Mouse (Mus musculus): Measurements from ENCODE around the gene F8. TPM values are rescaled to one million over a fixed set of nuclear protein-coding genes. Genes with fewer than 3 reads are reported as not detected.
A peak's percentile ranks its signal among the peaks of the same experiment; 100 is the strongest.

The F8 gene
- 0.17 and 0.31 TPM in 2 replicates for polyA plus RNA-seq (2012; rRNA removed)

DNA sequence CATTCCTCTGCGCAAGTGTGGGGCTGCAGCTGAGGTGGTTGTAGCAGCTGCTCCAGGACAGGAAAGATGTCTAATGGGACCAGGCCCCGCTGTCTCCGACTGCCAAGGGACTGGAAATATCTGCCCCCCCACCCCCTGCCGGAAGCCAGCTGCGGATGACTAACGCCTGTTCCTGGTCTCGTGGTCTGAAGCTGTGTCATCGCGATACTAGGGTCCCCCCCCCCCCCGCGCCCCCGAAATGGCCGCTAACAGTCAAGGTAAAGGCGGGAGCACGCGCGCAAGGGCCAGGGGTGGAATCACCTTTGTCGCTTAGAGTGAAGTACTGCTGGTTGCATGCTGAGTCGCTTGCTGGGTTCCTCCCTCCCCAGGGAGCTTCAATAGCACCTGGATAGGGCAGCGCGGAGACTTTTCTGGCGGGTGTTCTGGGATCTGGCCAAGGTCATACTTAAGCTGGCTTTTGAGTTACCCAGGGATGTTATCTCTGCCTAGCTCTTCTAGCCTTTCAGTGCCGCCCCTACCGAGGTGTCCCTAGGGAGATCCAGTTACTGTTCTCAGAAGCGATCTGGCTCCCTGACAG is at the start of gene F8, which contains the start of gene Fundc2:
Gene F8 (minus strand): TSS at position 421 of the 577 bp plus-strand sequence.
Gene Fundc2 (plus strand): TSS at position 205 of the 577 bp plus-strand sequence.
- DNase-seq, result peak; percentile 74
- WGBS, result under 1% methylated on average over 25 of the region's 25 CpGs
- Histone ChIP-seq H3K36me3 (ENCODE audit: control insufficient read depth, insufficient read depth, low read length) (no peaks in the 10 kb centered on the region), H3K27me3 (ENCODE audit: control insufficient read depth, insufficient read depth, low read length) (no peaks in the 10 kb centered on the region), H3K27ac (ENCODE audit: control insufficient read depth, insufficient read depth, low read length) (peak within 1 kb of the TSS; percentile 63), H3K4me1 (replicated peaks; ENCODE audit: control insufficient read depth, insufficient read depth, low read length) (no peaks in the 10 kb centered on the region; the same call in 1 of the 2 replicates), H3K4me3 (ENCODE audit: control insufficient read depth, insufficient read depth, low read length) (peak within 1 kb of the TSS; percentile 72)
- TF ChIP-seq CTCF (IDR thresholded peaks at IDR 0.05; ENCODE audit: borderline replicate concordance, control insufficient read depth, extremely low read depth, insufficient read depth, low read length, poor library complexity) (no peak), POLR2A (IDR thresholded peaks at IDR 0.05; ENCODE audit: control insufficient read depth, extremely low read depth, insufficient read depth, low read length, poor library complexity) (peak; percentile 49; the same call in 1 of the 2 replicates)

- Histone ChIP-seq H3K36me3 (ENCODE audit: control insufficient read depth, insufficient read depth, low read length) (no peaks in the 10 kb centered on the region), H3K4me3 (ENCODE audit: control insufficient read depth, insufficient read depth, low read length) (peak within 1 kb of the TSS; percentile 97), H3K4me1 (replicated peaks; ENCODE audit: control insufficient read depth, insufficient read depth, low read length) (no peaks in the 10 kb centered on the region), H3K27ac (ENCODE audit: control insufficient read depth, insufficient read depth, low read length) (peak within 1 kb of the TSS; percentile 64; the same call in 1 of the 2 replicates), H3K27me3 (ENCODE audit: control insufficient read depth, insufficient read depth, low read length) (no peaks in the 10 kb centered on the region)
- peak; percentile 85 for DNase-seq
- WGBS, result under 1% methylated on average over 50 of the region's 52 CpGs
- TF ChIP-seq POLR2A (IDR thresholded peaks at IDR 0.05; ENCODE audit: control insufficient read depth, extremely low read depth, insufficient read depth, low read length, poor library complexity) (0 out of 2 replicates have a peak, but pooled peaks have one; percentile 41), CTCF (IDR thresholded peaks at IDR 0.05; ENCODE audit: borderline replicate concordance, control insufficient read depth, extremely low read depth, insufficient read depth, low read length, poor library complexity) (no peak)
These were observed 33.7 kb upstream of the F8 start, which contains the start of the genes Cmc4, Mtcp1 and Brcc3 for GRCm38 (mm10) chrX:75415936-75416785. Gene Cmc4, minus strand, starts transcription at chrX:75416584. Gene Mtcp1, minus strand, starts transcription at chrX:75416588. Gene Brcc3, plus strand, starts transcription at chrX:75416628.

GRCm38 (mm10) chrX:75409711-75410110 is 27.3 kb upstream of the F8 start:
- Histone ChIP-seq H3K27me3 (ENCODE audit: control insufficient read depth, insufficient read depth, low read length) (no peaks in the 10 kb centered on the region), H3K36me3 (ENCODE audit: control insufficient read depth, insufficient read depth, low read length) (no peaks in the 10 kb centered on the region), H3K27ac (ENCODE audit: control insufficient read depth, insufficient read depth, low read length) (no peak overlapping the region), H3K4me1 (replicated peaks; ENCODE audit: control insufficient read depth, insufficient read depth, low read length) (no peaks in the 10 kb centered on the region), H3K4me3 (ENCODE audit: control insufficient read depth, insufficient read depth, low read length) (no peak overlapping the region)
- 97% methylated on average over 1 of the region's 1 CpGs for WGBS
- TF ChIP-seq CTCF (IDR thresholded peaks at IDR 0.05; ENCODE audit: borderline replicate concordance, control insufficient read depth, extremely low read depth, insufficient read depth, low read length, poor library complexity) (no peak), POLR2A (IDR thresholded peaks at IDR 0.05; ENCODE audit: control insufficient read depth, extremely low read depth, insufficient read depth, low read length, poor library complexity) (no peak)
- DNase-seq, result no peak

GRCm38 (mm10) chrX:75403350-75403749 is 20.9 kb upstream of the F8 start:
- no peak overlapping the region for H3K4me3 ChIP-seq (ENCODE audit: control insufficient read depth, insufficient read depth, low read length)
- no peaks in the 10 kb centered on the region for H3K4me1 ChIP-seq (replicated peaks; ENCODE audit: control insufficient read depth, insufficient read depth, low read length)
- H3K27me3 ChIP-seq (ENCODE audit: control insufficient read depth, insufficient read depth, low read length), result no peaks in the 10 kb centered on the region
- DNase-seq, result no peak
- TF ChIP-seq POLR2A (IDR thresholded peaks at IDR 0.05; ENCODE audit: control insufficient read depth, extremely low read depth, insufficient read depth, low read length, poor library complexity) (no peak), CTCF (IDR thresholded peaks at IDR 0.05; ENCODE audit: borderline replicate concordance, control insufficient read depth, extremely low read depth, insufficient read depth, low read length, poor library complexity) (no peak)
- H3K27ac ChIP-seq (ENCODE audit: control insufficient read depth, insufficient read depth, low read length), result no peak overlapping the region
- no peaks in the 10 kb centered on the region for H3K36me3 ChIP-seq (ENCODE audit: control insufficient read depth, insufficient read depth, low read length)

DNA sequence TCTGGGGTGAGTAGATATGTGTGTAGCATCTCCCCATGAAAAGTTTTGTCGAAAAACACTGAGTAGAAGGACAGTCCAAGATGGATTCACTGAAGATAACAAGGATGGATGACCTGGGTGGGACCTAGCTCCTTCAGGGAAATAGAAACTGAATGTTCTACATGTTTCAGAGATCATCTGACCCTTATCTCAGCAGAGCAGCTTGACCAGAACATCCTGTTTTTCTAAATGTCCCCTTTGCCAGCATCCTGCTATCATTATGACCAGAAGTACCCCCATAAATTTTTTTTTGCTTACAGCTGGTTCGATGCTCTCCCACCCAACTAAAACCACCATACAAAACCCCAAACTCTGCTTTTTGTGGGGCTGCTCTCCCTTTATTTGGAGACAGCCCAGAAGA is 20.3 kb upstream of the F8 start:
- TF ChIP-seq CTCF (IDR thresholded peaks at IDR 0.05; ENCODE audit: borderline replicate concordance, control insufficient read depth, extremely low read depth, insufficient read depth, low read length, poor library complexity), result no peak
- no peak for TF ChIP-seq POLR2A (IDR thresholded peaks at IDR 0.05; ENCODE audit: control insufficient read depth, extremely low read depth, insufficient read depth, low read length, poor library complexity)
- no peak for DNase-seq
- Histone ChIP-seq H3K36me3 (ENCODE audit: control insufficient read depth, insufficient read depth, low read length) (no peaks in the 10 kb centered on the region), H3K4me1 (replicated peaks; ENCODE audit: control insufficient read depth, insufficient read depth, low read length) (no peaks in the 10 kb centered on the region), H3K27me3 (ENCODE audit: control insufficient read depth, insufficient read depth, low read length) (no peaks in the 10 kb centered on the region), H3K4me3 (ENCODE audit: control insufficient read depth, insufficient read depth, low read length) (no peak overlapping the region), H3K27ac (ENCODE audit: control insufficient read depth, insufficient read depth, low read length) (no peak overlapping the region)
- WGBS, result 46% methylated on average over 2 of the region's 2 CpGs

GRCm38 (mm10) chrX:75399471-75399870 is 17.1 kb upstream of the F8 start:
- Histone ChIP-seq H3K27me3 (ENCODE audit: control insufficient read depth, insufficient read depth, low read length) (no peaks in the 10 kb centered on the region), H3K4me3 (ENCODE audit: control insufficient read depth, insufficient read depth, low read length) (no peak overlapping the region), H3K4me1 (replicated peaks; ENCODE audit: control insufficient read depth, insufficient read depth, low read length) (no peaks in the 10 kb centered on the region), H3K36me3 (ENCODE audit: control insufficient read depth, insufficient read depth, low read length) (0 out of 2 replicates have a peak, but pooled peaks cover under 1% of the 10 kb centered on the region), H3K27ac (ENCODE audit: control insufficient read depth, insufficient read depth, low read length) (no peak overlapping the region)
- no peak for DNase-seq
- TF ChIP-seq POLR2A (IDR thresholded peaks at IDR 0.05; ENCODE audit: control insufficient read depth, extremely low read depth, insufficient read depth, low read length, poor library complexity) (no peak), CTCF (IDR thresholded peaks at IDR 0.05; ENCODE audit: borderline replicate concordance, control insufficient read depth, extremely low read depth, insufficient read depth, low read length, poor library complexity) (no peak)
- WGBS, result 100% methylated on average over 1 of the region's 1 CpGs

All from thymus, adult 2 months (tissue).